Mouse (Mus musculus) cerebellum, postnatal 14 days (tissue): ENCODE data around the gene Gpr27.

Experiments used
- DNase-seq, 2 experiments: peaks; one replicate each; pipeline ENCODE4 v3.0.0; 2021; ENCODE audit warnings: mixed read lengths in 2 of 2

The Gpr27 gene

GRCm38 (mm10) chr6:99678108-99678507 lies 14.4 kb upstream of the Gpr27 start:
- peak; percentile 56 to 74 for DNase-seq

- no peak for DNase-seq
Observed at GRCm38 (mm10) chr6:99683974-99684373, 8.5 kb upstream of the Gpr27 start.

GRCm38 (mm10) chr6:99684899-99685298 lies 7.6 kb upstream of the Gpr27 start:
- DNase-seq: no peak

- no peak for DNase-seq
Observed at GRCm38 (mm10) chr6:99688513-99688912, 4.0 kb upstream of the Gpr27 start.

GRCm38 (mm10) chr6:99691666-99692205 lies 743 bp upstream of the Gpr27 start:
- peak in 1 of 2 experiments; percentile 35 for DNase-seq

GRCm38 (mm10) chr6:99692916-99693841 lies 700 bp downstream of the Gpr27 start:
- peak; percentile 67 to 74 for DNase-seq

- no peak for DNase-seq
Observed at GRCm38 (mm10) chr6:99700484-99700883, 8.0 kb downstream of the Gpr27 start.

- DNase-seq: peak in 1 of 2 experiments; percentile 24
Observed at GRCm38 (mm10) chr6:99711576-99712101, 19.2 kb downstream of the Gpr27 start.

- DNase-seq: no peak
Observed at GRCm38 (mm10) chr6:99713256-99713655, 20.8 kb downstream of the Gpr27 start.

GRCm38 (mm10) chr6:99715191-99715590 lies 22.7 kb downstream of the Gpr27 start:
- no peak for DNase-seq

- no peak for DNase-seq
Observed at GRCm38 (mm10) chr6:99715913-99716312, 23.4 kb downstream of the Gpr27 start.

- no peak for DNase-seq
Observed at GRCm38 (mm10) chr6:99721032-99721431, 28.6 kb downstream of the Gpr27 start.

GRCm38 (mm10) chr6:99722390-99722789 lies 29.9 kb downstream of the Gpr27 start:
- no peak for DNase-seq

- peak; percentile 11 to 13 for DNase-seq
Observed at GRCm38 (mm10) chr6:99725971-99726561, 33.6 kb downstream of the Gpr27 start, which contains the start of gene Prok2. Prok2 (minus strand) TSS chr6:99726392.

GRCm38 (mm10) chr6:99726576-99727303 lies 34.3 kb downstream of the Gpr27 start:
- DNase-seq: peak; percentile 5 to 7

GRCm38 (mm10) chr6:99729853-99730252 lies 37.4 kb downstream of the Gpr27 start:
- DNase-seq: no peak

- DNase-seq: no peak
Observed at GRCm38 (mm10) chr6:99731926-99732325, 39.4 kb downstream of the Gpr27 start.

- DNase-seq: no peak
Observed at GRCm38 (mm10) chr6:99732673-99733072, 40.2 kb downstream of the Gpr27 start.

GRCm38 (mm10) chr6:99734666-99735065 lies 42.2 kb downstream of the Gpr27 start:
- peak; percentile 18 to 24 for DNase-seq

- DNase-seq: peak; percentile 21 to 28
Observed at GRCm38 (mm10) chr6:99742866-99743265, 50.4 kb downstream of the Gpr27 start.
